Mouse (Mus musculus): ENCODE data around the gene Thy1. TPM values are rescaled to one million over a fixed set of nuclear protein-coding genes. Genes with fewer than 3 reads are reported as not detected.

The Thy1 gene
- polyA plus RNA-seq, 1 experiment from 2014 or later, result 2.7 TPM

DNA sequence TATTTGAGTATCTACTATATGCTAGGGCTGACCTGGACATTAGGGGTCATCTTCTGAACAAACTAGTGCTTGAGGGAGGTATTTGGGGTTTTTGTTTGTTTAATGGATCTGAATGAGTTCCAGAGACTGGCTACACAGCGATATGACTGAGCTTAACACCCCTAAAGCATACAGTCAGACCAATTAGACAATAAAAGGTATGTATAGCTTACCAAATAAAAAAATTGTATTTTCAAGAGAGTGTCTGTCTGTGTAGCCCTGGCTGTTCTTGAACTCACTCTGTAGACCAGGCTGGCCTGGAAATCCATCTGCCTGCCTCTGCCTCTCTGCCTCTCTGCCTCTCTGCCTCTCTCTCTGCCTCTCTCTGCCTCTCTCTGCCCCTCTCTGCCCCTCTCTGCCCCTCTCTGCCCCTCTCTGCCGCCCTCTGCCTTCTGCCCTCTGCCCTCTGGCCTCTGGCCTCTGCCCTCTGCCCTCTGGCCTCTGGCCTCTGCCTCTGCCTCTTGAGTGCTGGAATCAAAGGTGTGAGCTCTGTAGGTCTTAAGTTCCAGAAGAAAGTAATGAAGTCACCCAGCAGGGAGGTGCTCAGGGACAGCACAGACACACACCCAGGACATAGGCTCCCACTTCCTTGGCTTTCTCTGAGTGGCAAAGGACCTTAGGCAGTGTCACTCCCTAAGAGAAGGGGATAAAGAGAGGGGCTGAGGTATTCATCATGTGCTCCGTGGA lies 2.1 kb downstream of the Thy1 start:
- Histone ChIP-seq H3K4me3 (ENCODE audit: control insufficient read depth in 1 of 2, insufficient read depth in 1 of 2, low read depth in 1 of 2, low read length in 2 of 2) (no peak overlapping the region), H3K9me3 (ENCODE audit: control insufficient read depth, low read length) (no peaks in the 10 kb centered on the region), H3K9ac (ENCODE audit: low read length) (no peak overlapping the region), H3K27ac (replicated peaks in 1 of 2; ENCODE audit: control insufficient read depth in 1 of 2, insufficient read depth in 1 of 2, low read depth in 2 of 2, low read length in 2 of 2) (no peak overlapping the region), H3K4me2 (ENCODE audit: low read length) (no peak overlapping the region), H3K36me3 (ENCODE audit: control insufficient read depth, insufficient read depth, low read length) (no peaks in the 10 kb centered on the region), H3K27me3 (ENCODE audit: control insufficient read depth, insufficient read depth, low read length) (peaks cover 45% of the 10 kb centered on the region), H3K4me1 (ENCODE audit: control insufficient read depth in 2 of 2, insufficient read depth in 2 of 2, low read length in 2 of 2) (peaks cover 8 to 14% of the 10 kb centered on the region in 2 experiments; a peak in 3 of 4 replicates)
- no peak for ATAC-seq (ENCODE audit: insufficient number of reproducible peaks, insufficient read depth, low FRiP score, low read depth)
- WGBS, result 82% methylated on average over 3 of the region's 3 CpGs

DNA sequence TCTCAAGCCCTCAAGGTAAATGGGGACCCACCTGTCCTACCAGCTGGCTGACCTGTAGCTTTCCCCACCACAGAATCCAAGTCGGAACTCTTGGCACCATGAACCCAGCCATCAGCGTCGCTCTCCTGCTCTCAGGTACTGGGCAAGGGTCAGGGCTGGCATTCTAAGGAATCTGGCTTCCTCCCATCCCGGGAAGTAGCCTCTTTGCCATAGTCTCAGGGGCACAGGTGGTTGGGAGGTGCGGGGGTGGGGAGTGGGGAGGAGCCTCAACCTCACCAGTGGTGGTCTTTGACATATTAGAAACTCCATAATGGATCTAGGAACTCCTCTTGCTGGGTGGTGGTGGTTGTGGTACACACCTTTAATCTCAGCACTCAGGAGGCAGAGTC lies 2.7 kb downstream of the Thy1 start:
- H3K27me3 ChIP-seq (ENCODE audit: control insufficient read depth, insufficient read depth, low read length), result peaks cover 45% of the 10 kb centered on the region
- peaks cover 8 to 14% of the 10 kb centered on the region in 2 experiments; a peak in 3 of 4 replicates for H3K4me1 ChIP-seq (ENCODE audit: control insufficient read depth in 2 of 2, insufficient read depth in 2 of 2, low read length in 2 of 2)
- WGBS, result 76% methylated on average over 5 of the region's 5 CpGs
- no peaks in the 10 kb centered on the region for H3K9me3 ChIP-seq (ENCODE audit: control insufficient read depth, low read length)
- no peak overlapping the region for H3K4me3 ChIP-seq (ENCODE audit: control insufficient read depth in 1 of 2, insufficient read depth in 1 of 2, low read depth in 1 of 2, low read length in 2 of 2)
- H3K9ac ChIP-seq (ENCODE audit: low read length), result no peak overlapping the region
- no peak for ATAC-seq (ENCODE audit: insufficient number of reproducible peaks, insufficient read depth, low FRiP score, low read depth)
- H3K36me3 ChIP-seq (ENCODE audit: control insufficient read depth, insufficient read depth, low read length), result no peaks in the 10 kb centered on the region
- H3K4me2 ChIP-seq (ENCODE audit: low read length), result no peak overlapping the region
- H3K27ac ChIP-seq (replicated peaks in 1 of 2; ENCODE audit: control insufficient read depth in 1 of 2, insufficient read depth in 1 of 2, low read depth in 2 of 2, low read length in 2 of 2), result no peak overlapping the region

DNA sequence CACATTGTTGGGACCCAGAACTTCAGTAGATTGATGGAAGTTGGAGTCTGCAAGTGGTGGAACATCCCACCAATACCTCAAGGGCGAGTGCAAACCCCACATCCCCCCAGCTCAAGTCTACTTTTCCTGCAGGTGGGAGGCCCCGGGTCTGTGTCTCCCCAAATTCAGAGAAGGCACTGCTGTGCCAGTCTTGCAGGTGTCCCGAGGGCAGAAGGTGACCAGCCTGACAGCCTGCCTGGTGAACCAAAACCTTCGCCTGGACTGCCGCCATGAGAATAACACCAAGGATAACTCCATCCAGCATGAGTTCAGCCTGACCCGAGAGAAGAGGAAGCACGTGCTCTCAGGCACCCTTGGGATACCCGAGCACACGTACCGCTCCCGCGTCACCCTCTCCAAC lies 3.2 kb downstream of the Thy1 start:
- no peak for ATAC-seq (ENCODE audit: insufficient number of reproducible peaks, insufficient read depth, low FRiP score, low read depth)
- H3K27me3 ChIP-seq (ENCODE audit: control insufficient read depth, insufficient read depth, low read length), result peaks cover 44% of the 10 kb centered on the region
- no peak overlapping the region for H3K4me2 ChIP-seq (ENCODE audit: low read length)
- H3K27ac ChIP-seq (replicated peaks in 1 of 2; ENCODE audit: control insufficient read depth in 1 of 2, insufficient read depth in 1 of 2, low read depth in 2 of 2, low read length in 2 of 2), result no peak overlapping the region
- no peak overlapping the region for H3K4me3 ChIP-seq (ENCODE audit: control insufficient read depth in 1 of 2, insufficient read depth in 1 of 2, low read depth in 1 of 2, low read length in 2 of 2)
- no peaks in the 10 kb centered on the region for H3K9me3 ChIP-seq (ENCODE audit: control insufficient read depth, low read length)
- 85% methylated on average over 12 of the region's 12 CpGs for WGBS
- no peak overlapping the region for H3K9ac ChIP-seq (ENCODE audit: low read length)
- H3K36me3 ChIP-seq (ENCODE audit: control insufficient read depth, insufficient read depth, low read length), result no peaks in the 10 kb centered on the region
- H3K4me1 ChIP-seq (ENCODE audit: control insufficient read depth in 2 of 2, insufficient read depth in 2 of 2, low read length in 2 of 2), result peaks cover 8 to 14% of the 10 kb centered on the region in 2 experiments; a peak in 3 of 4 replicates

DNA sequence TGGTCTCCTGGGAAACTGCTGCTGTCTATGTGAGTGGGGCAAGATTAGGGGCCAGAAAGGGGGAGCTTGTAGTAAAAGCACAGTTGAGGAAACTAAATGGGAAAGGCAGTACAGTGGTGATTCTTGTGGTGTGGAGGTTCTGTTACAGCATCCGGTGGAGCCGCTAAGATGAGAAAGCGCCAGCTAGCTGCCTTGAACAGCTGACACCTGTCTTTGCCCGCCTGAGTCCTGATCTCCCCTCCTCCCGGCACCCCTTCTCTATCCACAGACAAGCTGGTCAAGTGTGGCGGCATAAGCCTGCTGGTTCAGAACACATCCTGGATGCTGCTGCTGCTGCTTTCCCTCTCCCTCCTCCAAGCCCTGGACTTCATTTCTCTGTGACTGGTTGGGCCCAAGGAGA lies 3.9 kb downstream of the Thy1 start:
- WGBS, result 58% methylated on average over 6 of the region's 6 CpGs

GRCm38 (mm10) chr9:44047571-44048490 lies 4.6 kb downstream of the Thy1 start:
- 67% methylated on average over 14 of the region's 14 CpGs for WGBS
- Histone ChIP-seq H3K4me2 (ENCODE audit: low read length) (no peak overlapping the region), H3K36me3 (ENCODE audit: control insufficient read depth, insufficient read depth, low read length) (no peaks in the 10 kb centered on the region), H3K4me1 (ENCODE audit: control insufficient read depth in 2 of 2, insufficient read depth in 2 of 2, low read length in 2 of 2) (peaks cover 8 to 12% of the 10 kb centered on the region in 2 experiments; a peak in 3 of 4 replicates), H3K9me3 (ENCODE audit: control insufficient read depth, low read length) (no peaks in the 10 kb centered on the region), H3K27me3 (ENCODE audit: control insufficient read depth, insufficient read depth, low read length) (peaks cover 35% of the 10 kb centered on the region), H3K27ac (replicated peaks in 1 of 2; ENCODE audit: control insufficient read depth in 1 of 2, insufficient read depth in 1 of 2, low read depth in 2 of 2, low read length in 2 of 2) (no peak overlapping the region), H3K9ac (ENCODE audit: low read length) (no peak overlapping the region), H3K4me3 (ENCODE audit: control insufficient read depth in 1 of 2, insufficient read depth in 1 of 2, low read depth in 1 of 2, low read length in 2 of 2) (no peak overlapping the region)
- ATAC-seq (ENCODE audit: insufficient number of reproducible peaks, insufficient read depth, low FRiP score, low read depth), result no peak

More for the DNA sequence above, 3.9 kb downstream of the Thy1 start:
- Histone ChIP-seq H3K4me3 (ENCODE audit: control insufficient read depth in 1 of 2, insufficient read depth in 1 of 2, low read depth in 1 of 2, low read length in 2 of 2) (no peak overlapping the region), H3K9me3 (ENCODE audit: control insufficient read depth, low read length) (no peaks in the 10 kb centered on the region), H3K9ac (ENCODE audit: low read length) (no peak overlapping the region), H3K27me3 (ENCODE audit: control insufficient read depth, insufficient read depth, low read length) (peaks cover 38% of the 10 kb centered on the region), H3K36me3 (ENCODE audit: control insufficient read depth, insufficient read depth, low read length) (no peaks in the 10 kb centered on the region), H3K27ac (replicated peaks in 1 of 2; ENCODE audit: control insufficient read depth in 1 of 2, insufficient read depth in 1 of 2, low read depth in 2 of 2, low read length in 2 of 2) (no peak overlapping the region), H3K4me1 (ENCODE audit: control insufficient read depth in 2 of 2, insufficient read depth in 2 of 2, low read length in 2 of 2) (peaks cover 8 to 14% of the 10 kb centered on the region in 2 experiments; a peak in 3 of 4 replicates), H3K4me2 (ENCODE audit: low read length) (no peak overlapping the region)
- no peak for ATAC-seq (ENCODE audit: insufficient number of reproducible peaks, insufficient read depth, low FRiP score, low read depth)

- peaks cover 26% of the 10 kb centered on the region for H3K27me3 ChIP-seq (ENCODE audit: control insufficient read depth, insufficient read depth, low read length)
- no peak overlapping the region for H3K4me2 ChIP-seq (ENCODE audit: low read length)
- no peak overlapping the region for H3K27ac ChIP-seq (replicated peaks in 1 of 2; ENCODE audit: control insufficient read depth in 1 of 2, insufficient read depth in 1 of 2, low read depth in 2 of 2, low read length in 2 of 2)
- H3K9me3 ChIP-seq (ENCODE audit: control insufficient read depth, low read length), result no peaks in the 10 kb centered on the region
- WGBS, result 63% methylated on average over 15 of the region's 15 CpGs
- H3K9ac ChIP-seq (ENCODE audit: low read length), result no peak overlapping the region
- H3K4me3 ChIP-seq (ENCODE audit: control insufficient read depth in 1 of 2, insufficient read depth in 1 of 2, low read depth in 1 of 2, low read length in 2 of 2), result no peak overlapping the region
- H3K36me3 ChIP-seq (ENCODE audit: control insufficient read depth, insufficient read depth, low read length), result no peaks in the 10 kb centered on the region
- H3K4me1 ChIP-seq (ENCODE audit: control insufficient read depth in 2 of 2, insufficient read depth in 2 of 2, low read length in 2 of 2), result peaks cover 0 to 3% of the 10 kb centered on the region in 2 experiments; a peak in 3 of 4 replicates
- ATAC-seq (ENCODE audit: insufficient number of reproducible peaks, insufficient read depth, low FRiP score, low read depth), result no peak
These were observed 5.6 kb downstream of the Thy1 start for GRCm38 (mm10) chr9:44048541-44049380.

All from heart, embryonic 14.5 days (tissue).